Mouse (Mus musculus): ENCODE measurements around the gene Ankrd55. TPM values are rescaled to one million over a fixed set of nuclear protein-coding genes. Genes with fewer than 3 reads are reported as not detected.

Ankrd55 gene
- polyA plus RNA-seq, 1 experiment from 2014 or later = 4.9 TPM

- Histone ChIP-seq H3K9me3 (ENCODE audit: control insufficient read depth, low read length) (no peaks in the 10 kb centered on the region), H3K27ac (ENCODE audit: low read length) (no peak overlapping the region), H3K4me1 (replicated peaks; ENCODE audit: control insufficient read depth, insufficient read depth, low read length) (no peaks in the 10 kb centered on the region), H3K27me3 (replicated peaks; ENCODE audit: control insufficient read depth, insufficient read depth, low read length) (no peaks in the 10 kb centered on the region), H3K36me3 (ENCODE audit: control insufficient read depth, insufficient read depth) (no peaks in the 10 kb centered on the region), H3K4me3 (replicated peaks; ENCODE audit: low read length) (no peak overlapping the region), H3K9ac (replicated peaks; ENCODE audit: low read depth, low read length) (no peak overlapping the region), H3K4me2 (ENCODE audit: low read length) (no peak overlapping the region)
- 0 out of 2 replicates have a peak, but pooled peaks have one; percentile 28 for ATAC-seq
- WGBS = 6% methylated on average over 3 of the region's 3 CpGs
Observed at GRCm38 (mm10) chr13:112315442-112315841, 27.2 kb downstream of the Ankrd55 start.

DNA sequence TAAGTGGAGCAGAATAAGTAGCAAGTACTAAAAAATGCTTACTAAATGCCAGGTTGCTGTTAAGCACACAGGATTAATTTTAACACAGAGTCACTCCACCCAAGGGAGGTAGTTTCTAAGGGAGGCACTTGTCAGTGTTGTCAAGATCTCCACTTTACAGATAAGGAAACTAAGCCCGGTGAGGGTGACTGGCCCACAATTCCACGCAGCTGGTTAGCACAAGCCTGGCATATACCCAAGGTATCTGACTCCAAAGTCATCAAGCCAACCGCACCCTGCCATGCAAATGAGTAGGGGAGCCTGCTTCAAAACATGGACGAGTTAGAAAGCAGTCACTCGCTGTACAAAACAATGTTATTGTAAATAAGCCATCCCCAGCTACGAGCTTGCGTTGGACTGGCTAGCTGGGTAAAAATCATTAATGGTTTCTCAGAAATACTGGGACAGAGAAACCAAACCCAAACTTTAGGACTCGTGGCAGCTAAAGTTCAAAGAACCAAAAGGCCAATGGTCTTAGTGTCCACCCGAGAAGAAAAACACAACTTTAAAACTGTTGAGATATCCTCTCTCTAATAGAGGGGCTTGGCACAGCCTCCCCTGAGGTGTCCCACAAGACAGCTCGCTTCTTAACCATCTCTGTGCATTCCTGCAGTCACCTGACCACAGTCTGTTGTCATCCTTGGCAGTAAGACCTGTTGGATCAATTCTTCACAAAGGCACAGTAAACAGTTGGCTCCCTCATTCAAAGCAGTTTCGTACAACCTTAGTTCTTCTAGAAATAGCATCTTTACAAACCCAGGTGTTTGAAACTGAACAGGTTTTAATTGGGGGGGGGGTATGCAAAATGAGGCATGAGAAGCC, 28.6 kb downstream of the Ankrd55 start:
- Histone ChIP-seq H3K27ac (ENCODE audit: low read length) (no peak overlapping the region), H3K4me2 (ENCODE audit: low read length) (no peak overlapping the region), H3K4me3 (replicated peaks; ENCODE audit: low read length) (no peak overlapping the region), H3K27me3 (replicated peaks; ENCODE audit: control insufficient read depth, insufficient read depth, low read length) (no peaks in the 10 kb centered on the region), H3K9ac (replicated peaks; ENCODE audit: low read depth, low read length) (no peak overlapping the region), H3K4me1 (replicated peaks; ENCODE audit: control insufficient read depth, insufficient read depth, low read length) (no peaks in the 10 kb centered on the region), H3K36me3 (ENCODE audit: control insufficient read depth, insufficient read depth) (no peaks in the 10 kb centered on the region), H3K9me3 (ENCODE audit: control insufficient read depth, low read length) (no peaks in the 10 kb centered on the region)
- 79% methylated on average over 11 of the region's 11 CpGs for WGBS
- ATAC-seq = no peak

DNA sequence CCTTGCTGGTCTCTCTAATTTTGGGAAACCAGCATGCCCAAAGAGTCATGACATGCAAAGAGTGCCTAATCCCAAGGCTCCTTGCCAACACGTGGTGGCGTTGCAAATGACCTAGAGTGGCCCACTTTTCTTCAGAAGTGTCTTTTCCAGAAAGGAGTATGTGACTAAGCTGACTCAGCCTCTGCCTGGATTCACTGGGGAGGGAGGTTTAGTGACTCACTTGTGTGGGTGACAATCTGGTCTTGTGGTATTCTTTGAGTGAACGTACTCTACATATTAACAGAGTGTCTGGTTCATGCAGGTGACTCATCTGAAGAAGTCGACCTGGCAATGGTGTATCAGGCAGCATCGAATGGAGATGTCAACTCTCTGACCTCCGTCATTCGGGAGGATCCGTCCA, 29.9 kb downstream of the Ankrd55 start:
- ATAC-seq = no peak
- Histone ChIP-seq H3K4me2 (ENCODE audit: low read length) (no peak overlapping the region), H3K27me3 (replicated peaks; ENCODE audit: control insufficient read depth, insufficient read depth, low read length) (no peaks in the 10 kb centered on the region), H3K4me1 (replicated peaks; ENCODE audit: control insufficient read depth, insufficient read depth, low read length) (no peaks in the 10 kb centered on the region), H3K27ac (ENCODE audit: low read length) (no peak overlapping the region), H3K4me3 (replicated peaks; ENCODE audit: low read length) (no peak overlapping the region), H3K9me3 (ENCODE audit: control insufficient read depth, low read length) (no peaks in the 10 kb centered on the region), H3K9ac (replicated peaks; ENCODE audit: low read depth, low read length) (no peak overlapping the region), H3K36me3 (ENCODE audit: control insufficient read depth, insufficient read depth) (no peaks in the 10 kb centered on the region)
- WGBS = 91% methylated on average over 8 of the region's 8 CpGs

GRCm38 (mm10) chr13:112323591-112324266, 35.5 kb downstream of the Ankrd55 start:
- H3K9me3 ChIP-seq (ENCODE audit: control insufficient read depth, low read length) = no peaks in the 10 kb centered on the region
- no peak for ATAC-seq
- H3K9ac ChIP-seq (replicated peaks; ENCODE audit: low read depth, low read length) = no peak overlapping the region
- no peak overlapping the region for H3K4me2 ChIP-seq (ENCODE audit: low read length)
- no peaks in the 10 kb centered on the region for H3K27me3 ChIP-seq (replicated peaks; ENCODE audit: control insufficient read depth, insufficient read depth, low read length)
- no peaks in the 10 kb centered on the region for H3K4me1 ChIP-seq (replicated peaks; ENCODE audit: control insufficient read depth, insufficient read depth, low read length)
- no peaks in the 10 kb centered on the region for H3K36me3 ChIP-seq (ENCODE audit: control insufficient read depth, insufficient read depth)
- WGBS = 84% methylated on average over 12 of the region's 12 CpGs
- no peak overlapping the region for H3K4me3 ChIP-seq (replicated peaks; ENCODE audit: low read length)
- no peak overlapping the region for H3K27ac ChIP-seq (ENCODE audit: low read length)

- H3K9ac ChIP-seq (replicated peaks; ENCODE audit: low read depth, low read length) = no peak overlapping the region
- no peaks in the 10 kb centered on the region for H3K36me3 ChIP-seq (ENCODE audit: control insufficient read depth, insufficient read depth)
- no peaks in the 10 kb centered on the region for H3K27me3 ChIP-seq (replicated peaks; ENCODE audit: control insufficient read depth, insufficient read depth, low read length)
- 95% methylated on average over 2 of the region's 2 CpGs for WGBS
- no peak for ATAC-seq
- H3K4me1 ChIP-seq (replicated peaks; ENCODE audit: control insufficient read depth, insufficient read depth, low read length) = no peaks in the 10 kb centered on the region
- no peak overlapping the region for H3K4me3 ChIP-seq (replicated peaks; ENCODE audit: low read length)
- H3K27ac ChIP-seq (ENCODE audit: low read length) = no peak overlapping the region
- H3K4me2 ChIP-seq (ENCODE audit: low read length) = no peak overlapping the region
- H3K9me3 ChIP-seq (ENCODE audit: control insufficient read depth, low read length) = no peaks in the 10 kb centered on the region
Observed at GRCm38 (mm10) chr13:112325126-112325525, 36.9 kb downstream of the Ankrd55 start.

GRCm38 (mm10) chr13:112326403-112326802, 38.2 kb downstream of the Ankrd55 start:
- no peak overlapping the region for H3K9ac ChIP-seq (replicated peaks; ENCODE audit: low read depth, low read length)
- no peaks in the 10 kb centered on the region for H3K36me3 ChIP-seq (ENCODE audit: control insufficient read depth, insufficient read depth)
- no peaks in the 10 kb centered on the region for H3K27me3 ChIP-seq (replicated peaks; ENCODE audit: control insufficient read depth, insufficient read depth, low read length)

DNA sequence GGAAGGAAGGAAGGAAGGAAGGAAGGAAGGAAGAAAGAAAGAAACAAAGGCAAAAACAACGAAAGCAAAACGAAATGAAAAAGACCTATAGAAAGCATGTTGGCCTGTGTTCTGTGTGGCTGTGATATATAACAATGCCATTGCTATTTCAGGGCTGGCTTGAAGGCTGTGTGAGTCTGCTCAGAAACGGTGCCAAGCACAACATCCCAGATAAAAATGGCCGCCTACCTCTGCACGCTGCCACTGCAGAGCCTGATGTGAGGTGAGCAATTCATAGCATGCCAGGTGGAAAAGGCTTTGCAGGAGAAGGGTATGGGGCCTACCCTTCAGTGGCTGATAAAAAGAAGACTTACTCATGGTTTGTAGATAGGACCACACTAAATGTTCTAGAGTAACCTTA, 38.7 kb downstream of the Ankrd55 start:
- H3K4me2 ChIP-seq (ENCODE audit: low read length) = no peak overlapping the region
- H3K9me3 ChIP-seq (ENCODE audit: control insufficient read depth, low read length) = no peaks in the 10 kb centered on the region
- H3K9ac ChIP-seq (replicated peaks; ENCODE audit: low read depth, low read length) = no peak overlapping the region
- H3K4me1 ChIP-seq (replicated peaks; ENCODE audit: control insufficient read depth, insufficient read depth, low read length) = peaks cover 10% of the 10 kb centered on the region
- no peaks in the 10 kb centered on the region for H3K27me3 ChIP-seq (replicated peaks; ENCODE audit: control insufficient read depth, insufficient read depth, low read length)
- no peak for ATAC-seq
- no peak overlapping the region for H3K27ac ChIP-seq (ENCODE audit: low read length)
- WGBS = 87% methylated on average over 5 of the region's 5 CpGs
- no peak overlapping the region for H3K4me3 ChIP-seq (replicated peaks; ENCODE audit: low read length)
- no peaks in the 10 kb centered on the region for H3K36me3 ChIP-seq (ENCODE audit: control insufficient read depth, insufficient read depth)

More at GRCm38 (mm10) chr13:112326403-112326802, 38.2 kb downstream of the Ankrd55 start:
- Histone ChIP-seq H3K9me3 (ENCODE audit: control insufficient read depth, low read length) (no peaks in the 10 kb centered on the region), H3K4me2 (ENCODE audit: low read length) (no peak overlapping the region), H3K4me1 (replicated peaks; ENCODE audit: control insufficient read depth, insufficient read depth, low read length) (peaks cover 4% of the 10 kb centered on the region), H3K27ac (ENCODE audit: low read length) (no peak overlapping the region), H3K4me3 (replicated peaks; ENCODE audit: low read length) (no peak overlapping the region)
- no peak for ATAC-seq
- 80% methylated on average over 7 of the region's 7 CpGs for WGBS

DNA sequence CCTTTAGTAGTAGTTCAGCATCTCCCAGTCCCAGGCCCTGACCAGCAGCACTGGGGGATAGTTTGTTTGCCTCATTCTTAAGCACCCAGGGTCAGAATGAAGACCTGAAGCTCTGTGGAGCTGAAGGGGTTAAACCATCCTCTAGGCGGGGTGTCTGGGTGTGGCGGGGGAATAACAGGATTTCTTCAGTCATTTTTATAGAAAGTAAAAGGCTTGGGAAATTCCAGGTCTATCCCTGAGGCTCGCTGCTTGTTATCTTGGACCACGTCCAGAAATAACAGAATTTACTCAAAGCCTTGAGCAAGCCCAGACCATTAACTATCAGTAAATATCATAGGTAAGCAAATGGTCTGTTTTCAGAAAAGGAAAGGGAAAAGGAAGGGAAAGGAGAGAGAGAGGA, 39.3 kb downstream of the Ankrd55 start:
- Histone ChIP-seq H3K27me3 (replicated peaks; ENCODE audit: control insufficient read depth, insufficient read depth, low read length) (no peaks in the 10 kb centered on the region), H3K4me2 (ENCODE audit: low read length) (no peak overlapping the region), H3K4me3 (replicated peaks; ENCODE audit: low read length) (no peak overlapping the region), H3K9ac (replicated peaks; ENCODE audit: low read depth, low read length) (no peak overlapping the region), H3K36me3 (ENCODE audit: control insufficient read depth, insufficient read depth) (no peaks in the 10 kb centered on the region), H3K9me3 (ENCODE audit: control insufficient read depth, low read length) (no peaks in the 10 kb centered on the region), H3K27ac (ENCODE audit: low read length) (no peak overlapping the region), H3K4me1 (replicated peaks; ENCODE audit: control insufficient read depth, insufficient read depth, low read length) (peaks cover 11% of the 10 kb centered on the region)
- 59% methylated on average over 4 of the region's 4 CpGs for WGBS
- no peak for ATAC-seq

GRCm38 (mm10) chr13:112330257-112330656, 42.0 kb downstream of the Ankrd55 start:
- WGBS = 96% methylated on average over 6 of the region's 6 CpGs
- Histone ChIP-seq H3K9ac (replicated peaks; ENCODE audit: low read depth, low read length) (no peak overlapping the region), H3K4me1 (replicated peaks; ENCODE audit: control insufficient read depth, insufficient read depth, low read length) (peaks cover 11% of the 10 kb centered on the region), H3K27me3 (replicated peaks; ENCODE audit: control insufficient read depth, insufficient read depth, low read length) (no peaks in the 10 kb centered on the region), H3K9me3 (ENCODE audit: control insufficient read depth, low read length) (no peaks in the 10 kb centered on the region), H3K4me2 (ENCODE audit: low read length) (no peak overlapping the region), H3K4me3 (replicated peaks; ENCODE audit: low read length) (no peak overlapping the region), H3K27ac (ENCODE audit: low read length) (no peak overlapping the region), H3K36me3 (ENCODE audit: control insufficient read depth, insufficient read depth) (no peaks in the 10 kb centered on the region)
- ATAC-seq = no peak

All from forebrain, embryonic 16.5 days (tissue).